Mouse (Mus musculus) embryonic facial prominence, embryonic 15.5 days (tissue): ENCODE measurements around the gene Ccdc86. TPM values are rescaled to one million over a fixed set of nuclear protein-coding genes. Genes with fewer than 3 reads are reported as not detected.

Experiments used
- polyA plus RNA-seq: library from polyadenylated mRNA; unstranded; fragments of >200 nt; fragmentation: Nextera tagmentation; extraction: Ambion mirVana; gene quantifications from 2 replicates; pipeline ENCODE4 v1.2.1, GENCODE M21; 2015

Gene Ccdc86
- polyA plus RNA-seq, 1 experiment from 2014 or later = 27.3 TPM

Other genes starting within 250 kb of the Ccdc86 start
- gene Cd5, start 210.3 kb downstream of the Ccdc86 start, polyA plus RNA-seq = 0.81 and 1.3 TPM in 2 replicates
- 0.05 TPM in 1 of 2 replicates, not detected in the other for gene Cd6, start 119.2 kb downstream of the Ccdc86 start, polyA plus RNA-seq
- gene Slc15a3, start 109.5 kb downstream of the Ccdc86 start, polyA plus RNA-seq = 2.0 and 2.3 TPM in 2 replicates
- gene Tmem132a, start 79.3 kb downstream of the Ccdc86 start, polyA plus RNA-seq = 82.1 and 82.5 TPM in 2 replicates
- 133 and 139 TPM in 2 replicates for gene Tmem109, start 67.3 kb downstream of the Ccdc86 start, polyA plus RNA-seq
- 45.2 and 49.4 TPM in 2 replicates for gene Prpf19, start 54.0 kb downstream of the Ccdc86 start, polyA plus RNA-seq
- gene Zp1, start 28.6 kb downstream of the Ccdc86 start, polyA plus RNA-seq = not detected in 2 replicates
- 0.07 and 0.08 TPM in 2 replicates for gene Ptgdr2, start 12.1 kb downstream of the Ccdc86 start, polyA plus RNA-seq
- gene Ms4a10, start 25.4 kb upstream of the Ccdc86 start, polyA plus RNA-seq = 0.32 and 1.1 TPM in 2 replicates
- gene Ms4a15, start 44.0 kb upstream of the Ccdc86 start, polyA plus RNA-seq = not detected in 2 replicates
- gene Ms4a18, start 68.8 kb upstream of the Ccdc86 start, polyA plus RNA-seq = not detected in 2 replicates
- not detected in 2 replicates for gene Ms4a8a, start 131.8 kb upstream of the Ccdc86 start, polyA plus RNA-seq
- not detected in 2 replicates for gene 1700017D01Rik, start 181.6 kb upstream of the Ccdc86 start, polyA plus RNA-seq
- not detected in 2 replicates for gene 1700025F22Rik, start 216.1 kb upstream of the Ccdc86 start, polyA plus RNA-seq
- gene Ms4a13, start 247.5 kb upstream of the Ccdc86 start, polyA plus RNA-seq = not detected in 2 replicates